Mouse (Mus musculus) G1E (cell line): ENCODE results near the gene Itga4. TPM values are rescaled to one million over a fixed set of nuclear protein-coding genes. Genes with fewer than 3 reads are reported as not detected.

Experiments used
- ATAC-seq: 2 replicates; pipeline ENCODE4 v1.8.0; 2016; ENCODE audit warnings: mild to moderate bottlenecking; ENCODE audit not compliant: insufficient number of reproducible peaks, poor library complexity, low FRiP score, severe bottlenecking; ENCODE audit errors: extremely low read depth
- DNase-seq: peaks from one replicate; pipeline ENCODE4 v3.0.0; 2012; ENCODE audit warnings: low spot score
- H3K27me3 ChIP-seq: 2 replicates; pipeline ENCODE4 v1.6.1; 2012; ENCODE audit warnings: mild to moderate bottlenecking, low read length, inconsistent platforms; ENCODE audit not compliant: insufficient read depth
- H3K36me3 ChIP-seq: replicated peaks from 2 replicates; pipeline ENCODE3; 2012; ENCODE audit warnings: mild to moderate bottlenecking, inconsistent platforms
- H3K4me1 ChIP-seq: 2 replicates; pipeline ENCODE4 v1.6.1; 2012; ENCODE audit warnings: low read depth, low read length, inconsistent platforms, mixed read lengths; ENCODE audit not compliant: insufficient read depth
- H3K4me3 ChIP-seq: 2 replicates; pipeline ENCODE4 v1.5.1; 2012; ENCODE audit warnings: low read depth, mild to moderate bottlenecking, inconsistent platforms, low read length, moderate library complexity, mixed read lengths
- H3K9me3 ChIP-seq: replicated peaks from 2 replicates; pipeline ENCODE4 v1.6.1; 2012; ENCODE audit warnings: inconsistent platforms
- CTCF ChIP-seq: IDR thresholded peaks from 2 replicates; pipeline ENCODE4 v1.5.1; 2012; ENCODE audit warnings: low read depth, low read length, inconsistent platforms, mixed read lengths
- GATA1 ChIP-seq: IDR thresholded peaks from 2 replicates; pipeline ENCODE4 v1.6.1; 2012; ENCODE audit warnings: borderline replicate concordance, low read length, inconsistent platforms, mixed read lengths
- GATA2 ChIP-seq: IDR thresholded peaks from 2 replicates; pipeline ENCODE4 v1.6.1; 2012; ENCODE audit warnings: low read depth, low read length, inconsistent platforms, borderline replicate concordance
- POLR2AphosphoS5 ChIP-seq: IDR thresholded peaks from 2 replicates; pipeline ENCODE4 v1.6.1; 2012; ENCODE audit warnings: low read depth, low read length, inconsistent platforms; ENCODE audit not compliant: insufficient replicate concordance
- TAL1 ChIP-seq: conservative IDR thresholded peaks from 2 replicates; pipeline ENCODE4 v1.6.1; 2012; ENCODE audit warnings: low read depth, low read length, inconsistent platforms, mixed read lengths
- polyA plus RNA-seq: library from polyadenylated mRNA; stranded (reverse); fragments of >175 nt; gene quantifications from 2 replicates; pipeline ENCODE4 v1.2.3, GENCODE M21; 2012
- total RNA-seq, 2 experiments: library from RNA; stranded (forward) in 1 of 2; stranded (reverse) in 1 of 2; fragments of 200-1000 nt in 1 of 2; fragments of >200 nt in 1 of 2; fragmentation: Nextera tagmentation in 1 of 2; gene quantifications; 2 replicates each; pipeline ENCODE4 v1.2.3; 2014 to 2017

Itga4 gene
- total and polyA plus RNA-seq, 3 experiments, result 19.1 to 232 (median 111) TPM

DNA sequence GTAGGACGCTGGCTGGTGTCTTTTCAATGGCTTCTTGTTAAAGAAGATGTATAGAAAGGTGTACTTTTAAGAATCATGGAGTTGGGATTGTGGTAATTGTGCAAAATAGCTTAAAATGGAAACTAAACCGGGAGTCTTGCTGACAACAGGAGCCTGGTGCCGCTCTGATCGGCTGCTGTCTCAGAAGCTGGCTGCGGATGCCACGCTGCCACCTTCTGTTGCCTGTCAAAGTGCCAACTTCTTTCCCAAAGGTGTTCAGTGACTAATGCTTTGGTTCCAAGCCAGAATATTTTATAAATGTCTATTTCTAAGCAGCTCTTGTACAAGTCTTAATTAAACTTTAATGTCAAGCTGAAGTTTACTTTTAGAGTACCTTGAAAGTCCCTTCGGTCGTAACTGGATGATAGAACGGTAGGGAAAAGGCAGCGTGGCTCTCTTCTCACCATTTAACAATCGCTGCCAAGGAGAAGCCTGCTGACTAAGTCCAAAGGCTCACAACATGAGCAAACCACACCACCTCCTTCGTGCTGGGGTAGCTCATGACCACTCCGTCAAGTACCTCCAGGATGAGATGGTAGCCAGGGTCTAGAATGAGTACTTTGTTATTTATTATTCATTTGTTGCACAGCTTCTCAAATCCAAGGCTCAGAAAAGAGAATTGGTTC, 54.4 kb downstream of the Itga4 start:
- Histone ChIP-seq H3K9me3 (no peaks in the 10 kb centered on the region), H3K27me3 (no peaks in the 10 kb centered on the region), H3K36me3 (peaks cover 86% of the 10 kb centered on the region), H3K4me3 (no peak overlapping the region), H3K4me1 (no peaks in the 10 kb centered on the region)
- DNase-seq, result no peak
- ATAC-seq, result no peak
- no peak for TF ChIP-seq GATA1
- TF ChIP-seq POLR2AphosphoS5, result no peak
- TF ChIP-seq CTCF, result no peak
- no peak for TF ChIP-seq TAL1
- no peak for TF ChIP-seq GATA2

DNA sequence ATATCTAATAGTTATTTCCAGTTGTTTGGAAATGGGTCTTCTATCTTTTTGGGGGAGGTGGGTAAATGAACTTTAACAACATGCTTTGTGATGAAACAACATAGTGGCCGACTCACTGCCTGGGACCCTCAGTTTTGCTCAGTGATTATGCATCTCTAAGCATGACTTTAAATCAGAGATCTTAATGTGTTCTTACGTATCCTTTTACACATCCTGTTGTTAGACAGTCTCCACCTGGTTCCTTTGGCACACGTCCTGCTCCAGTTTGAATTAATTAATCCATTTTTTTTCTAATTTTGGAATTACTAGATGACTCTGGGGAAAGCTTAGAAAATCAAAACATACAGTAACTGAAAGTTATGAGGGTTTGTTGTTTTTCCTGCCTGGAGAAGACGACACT, 57.3 kb downstream of the Itga4 start:
- Histone ChIP-seq H3K4me1 (no peaks in the 10 kb centered on the region), H3K36me3 (peaks cover 91% of the 10 kb centered on the region), H3K27me3 (no peaks in the 10 kb centered on the region), H3K4me3 (no peak overlapping the region), H3K9me3 (no peaks in the 10 kb centered on the region)
- DNase-seq (no peak), ATAC-seq (no peak)
- no peak for TF ChIP-seq CTCF
- no peak for TF ChIP-seq POLR2AphosphoS5
- no peak for TF ChIP-seq GATA1
- TF ChIP-seq GATA2, result no peak
- no peak for TF ChIP-seq TAL1

DNA sequence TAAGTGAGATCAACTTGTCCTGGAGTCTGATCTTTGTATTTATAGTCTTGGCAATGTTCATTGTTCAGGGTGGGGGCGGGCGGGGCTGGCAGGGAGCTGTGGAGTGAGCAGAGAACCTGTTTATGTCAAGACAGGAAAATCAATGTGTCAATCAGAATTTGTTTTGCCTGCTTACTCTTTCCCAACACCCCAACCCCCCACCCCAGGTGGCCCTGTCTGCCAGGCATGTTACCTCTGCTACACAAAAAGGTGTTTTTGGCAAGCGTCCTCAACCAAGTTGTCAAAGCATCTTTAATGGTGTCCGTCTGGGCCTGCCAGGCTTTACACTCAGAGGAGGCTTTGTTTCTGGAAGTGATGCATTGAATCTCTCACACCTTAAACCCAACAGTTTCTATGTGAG, 59.9 kb downstream of the Itga4 start:
- TF ChIP-seq POLR2AphosphoS5 (no peak), CTCF (no peak), GATA2 (no peak), GATA1 (no peak), TAL1 (no peak)
- no peak overlapping the region for H3K4me3 ChIP-seq
- no peaks in the 10 kb centered on the region for H3K27me3 ChIP-seq
- H3K4me1 ChIP-seq, result 0 out of 2 replicates have a peak, but pooled peaks cover 6% of the 10 kb centered on the region
- no peaks in the 10 kb centered on the region for H3K9me3 ChIP-seq
- peaks cover 88% of the 10 kb centered on the region for H3K36me3 ChIP-seq
- DNase-seq, result no peak
- ATAC-seq, result no peak

DNA sequence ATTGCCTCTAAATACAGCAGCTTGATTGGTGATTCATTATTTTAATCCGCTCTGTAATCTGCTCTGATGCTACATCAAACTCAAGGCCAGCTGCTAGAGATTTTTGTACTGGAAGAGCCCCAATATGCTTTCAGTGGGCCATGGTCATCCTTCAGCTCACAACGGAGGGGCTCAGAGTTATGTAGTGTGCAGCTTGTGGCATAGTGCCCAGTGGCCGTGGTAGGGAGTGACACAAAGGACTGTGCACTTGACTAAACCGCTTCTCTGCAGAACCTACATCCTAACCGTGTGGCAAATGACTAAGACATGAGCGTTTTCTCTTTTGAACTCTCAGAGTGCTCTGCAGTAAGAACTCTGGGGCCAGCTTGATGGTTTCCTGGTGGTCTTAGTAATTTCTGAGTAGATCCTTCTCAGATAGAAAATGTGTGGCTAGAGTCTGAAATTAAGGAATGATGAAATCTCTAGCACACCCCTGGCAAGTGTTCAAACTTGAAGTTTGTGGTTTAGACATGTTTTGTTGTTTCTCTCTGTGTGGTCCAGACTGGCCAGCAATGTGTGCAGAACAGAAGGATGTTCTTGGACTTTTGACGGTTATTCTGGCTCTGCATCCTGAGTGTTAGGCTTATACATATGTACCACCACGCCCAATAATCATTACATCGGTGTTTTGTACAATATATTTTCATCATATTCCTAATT, 61.1 kb downstream of the Itga4 start:
- no peaks in the 10 kb centered on the region for H3K27me3 ChIP-seq
- DNase-seq (no peak), ATAC-seq (no peak)
- no peak for TF ChIP-seq POLR2AphosphoS5
- no peak for TF ChIP-seq TAL1
- TF ChIP-seq GATA1, result no peak
- TF ChIP-seq CTCF, result no peak
- TF ChIP-seq GATA2, result no peak
- no peak overlapping the region for H3K4me3 ChIP-seq
- peaks cover 86% of the 10 kb centered on the region for H3K36me3 ChIP-seq
- 0 out of 2 replicates have a peak, but pooled peaks cover 6% of the 10 kb centered on the region for H3K4me1 ChIP-seq
- no peaks in the 10 kb centered on the region for H3K9me3 ChIP-seq

DNA sequence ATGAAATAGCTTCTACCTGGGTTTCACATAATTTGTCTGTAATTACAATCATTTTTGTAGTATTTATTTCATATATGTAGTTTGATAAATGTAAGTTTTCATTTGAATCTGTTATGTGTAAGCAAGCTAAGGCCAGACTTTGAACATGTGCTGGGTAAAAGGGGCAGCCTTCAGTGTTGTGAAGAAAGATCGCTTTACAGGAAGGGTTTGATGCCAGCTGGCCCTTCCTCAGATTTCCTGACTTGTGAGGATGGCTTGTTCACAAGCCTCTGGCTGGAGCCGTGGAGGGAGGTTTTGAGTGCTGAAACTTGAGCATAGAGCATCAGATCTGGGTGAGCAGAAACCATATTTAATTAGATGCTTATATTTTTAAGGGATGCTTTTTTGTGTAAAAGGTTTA, 72.9 kb downstream of the Itga4 start:
- H3K4me1 ChIP-seq, result no peaks in the 10 kb centered on the region
- H3K9me3 ChIP-seq, result no peaks in the 10 kb centered on the region
- H3K4me3 ChIP-seq, result no peak overlapping the region
- no peak for DNase-seq
- TF ChIP-seq POLR2AphosphoS5 (no peak), GATA1 (no peak), CTCF (no peak), TAL1 (no peak), GATA2 (no peak)
- H3K36me3 ChIP-seq, result peaks cover 73% of the 10 kb centered on the region
- ATAC-seq, result no peak
- no peaks in the 10 kb centered on the region for H3K27me3 ChIP-seq

DNA sequence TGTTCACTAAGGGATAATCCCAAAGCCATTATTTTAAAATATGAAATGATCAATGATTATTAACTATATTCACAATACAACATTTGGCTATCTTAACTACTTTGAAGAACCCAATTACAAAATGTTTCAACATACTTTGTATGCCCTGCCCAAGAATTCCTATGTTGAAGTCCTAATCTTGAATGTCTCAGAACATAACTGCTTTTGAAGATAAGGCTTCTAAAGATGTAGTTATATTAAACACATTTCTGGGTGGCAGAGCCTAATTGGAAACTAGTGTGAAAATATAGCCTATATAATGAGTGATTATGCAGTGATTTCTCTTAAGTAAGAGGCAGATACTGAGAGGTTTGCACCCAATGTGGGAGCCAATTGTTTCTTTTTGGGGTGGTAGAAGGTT, 79.4 kb downstream of the Itga4 start:
- ATAC-seq (no peak), DNase-seq (no peak)
- H3K9me3 ChIP-seq, result no peaks in the 10 kb centered on the region
- no peak overlapping the region for H3K4me3 ChIP-seq
- peaks cover 38% of the 10 kb centered on the region for H3K36me3 ChIP-seq
- H3K27me3 ChIP-seq, result no peaks in the 10 kb centered on the region
- TF ChIP-seq CTCF (no peak), POLR2AphosphoS5 (no peak), TAL1 (no peak), GATA2 (no peak), GATA1 (no peak)
- H3K4me1 ChIP-seq, result no peaks in the 10 kb centered on the region; the same call in 1 of the 2 replicates
